Mouse (Mus musculus) 3134 (cell line): Measurements from ENCODE around the gene Cntnap5b.
"Not testable (repeated sequence)": the region's sequence is repeated elsewhere in the genome, so short reads cannot be mapped to it uniquely, and the experiment has no call there.

Experiments
- DNase-seq: peaks from one replicate; pipeline ENCODE4 v3.0.0-alpha.2; 2011; ENCODE audit warnings: low spot score; ENCODE audit not compliant: insufficient read length; ENCODE audit errors: extremely low read depth

Gene Cntnap5b

GRCm38 (mm10) chr1:99772614-99773013, at the start of gene Cntnap5b:
TSS of gene Cntnap5b (plus strand) at chr1:99772765.
- DNase-seq, result no peak

GRCm38 (mm10) chr1:99759996-99760395, 12.6 kb upstream of the Cntnap5b start:
- DNase-seq, result no peak

GRCm38 (mm10) chr1:99772183-99772582, 382 bp upstream of the Cntnap5b start:
- peak; percentile 2 for DNase-seq

GRCm38 (mm10) chr1:99774144-99774543, 1.6 kb downstream of the Cntnap5b start:
- DNase-seq, result no peak

- DNase-seq, result no peak
Measured at GRCm38 (mm10) chr1:99813334-99814110, 41.0 kb downstream of the Cntnap5b start.

GRCm38 (mm10) chr1:99872344-99872743, 99.8 kb downstream of the Cntnap5b start:
- DNase-seq, result no peak

- no peak for DNase-seq
Measured at GRCm38 (mm10) chr1:99907774-99908173, 135.2 kb downstream of the Cntnap5b start.

GRCm38 (mm10) chr1:99943515-99943914, 170.9 kb downstream of the Cntnap5b start:
- no peak for DNase-seq

GRCm38 (mm10) chr1:99959428-99959987, 186.9 kb downstream of the Cntnap5b start:
- DNase-seq, result no peak

- no peak for DNase-seq
Measured at GRCm38 (mm10) chr1:99967300-99968089, 194.9 kb downstream of the Cntnap5b start.

- no peak for DNase-seq
Measured at GRCm38 (mm10) chr1:99970184-99971086, 197.9 kb downstream of the Cntnap5b start.

GRCm38 (mm10) chr1:100001226-100001625, 228.7 kb downstream of the Cntnap5b start:
- DNase-seq, result not testable (repeated sequence)

- DNase-seq, result no peak
Measured at GRCm38 (mm10) chr1:100006021-100006745, 233.6 kb downstream of the Cntnap5b start.

GRCm38 (mm10) chr1:100041808-100042207, 269.2 kb downstream of the Cntnap5b start:
- DNase-seq, result no peak

GRCm38 (mm10) chr1:100079812-100080211, 307.2 kb downstream of the Cntnap5b start:
- DNase-seq, result no peak

GRCm38 (mm10) chr1:100100516-100100915, 328.0 kb downstream of the Cntnap5b start:
- no peak for DNase-seq

- DNase-seq, result no peak
Measured at GRCm38 (mm10) chr1:100101017-100101416, 328.5 kb downstream of the Cntnap5b start.

GRCm38 (mm10) chr1:100104343-100104742, 331.8 kb downstream of the Cntnap5b start:
- DNase-seq, result no peak

- no peak for DNase-seq
Measured at GRCm38 (mm10) chr1:100122410-100122935, 349.9 kb downstream of the Cntnap5b start.
